Mouse (Mus musculus) bone marrow, adult 2 months (tissue): ENCODE measurements around the gene Aim2.

Source experiments
- CTCF ChIP-seq: fragments of 200-500 bp; IDR thresholded peaks from 2 replicates; pipeline ENCODE4 v1.5.1; 2011; ENCODE audit warnings: low read length, control low read depth; ENCODE audit not compliant: control insufficient read depth, insufficient read depth
- POLR2A ChIP-seq: fragments of 200-500 bp; IDR thresholded peaks from 2 replicates; pipeline ENCODE4 v1.6.1; 2011; ENCODE audit warnings: low read depth, mild to moderate bottlenecking, control low read depth, low read length, borderline replicate concordance; ENCODE audit not compliant: control insufficient read depth

DNA sequence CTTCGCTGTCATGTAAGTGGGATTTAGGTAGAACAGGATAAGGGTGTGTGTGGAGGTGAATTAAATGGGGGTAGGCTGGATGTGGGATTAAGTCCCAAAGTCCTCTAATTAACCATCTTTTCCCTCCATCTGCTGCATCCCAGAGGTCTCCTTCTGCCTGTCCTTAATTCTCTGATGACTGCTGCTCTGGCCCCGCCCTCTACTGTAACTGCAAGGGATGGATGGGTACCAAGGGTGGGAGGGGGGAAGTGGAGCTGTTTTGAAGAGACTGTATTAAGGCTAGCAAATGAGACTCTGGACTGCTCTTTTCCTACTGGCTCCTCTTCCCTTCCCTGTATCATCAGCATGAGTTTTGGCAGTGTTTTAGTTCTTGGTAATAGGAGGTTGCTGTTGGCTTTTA is 18.9 kb downstream of the Aim2 start:
- no peak for TF ChIP-seq CTCF
- no peak for TF ChIP-seq POLR2A
